Mouse (Mus musculus) gonadal fat pad, adult 2 months (tissue): ENCODE measurements around the gene Gstm7. TPM values are rescaled to one million over a fixed set of nuclear protein-coding genes. Genes with fewer than 3 reads are reported as not detected.
"Not testable (repeated sequence)": the region's sequence is repeated elsewhere in the genome, so short reads cannot be mapped to it uniquely, and the experiment has no call there.

Experiments used
- DNase-seq: peaks from one replicate; pipeline ENCODE4 v3.0.0-alpha.2; 2012; ENCODE audit warnings: low read depth
- polyA plus RNA-seq: library from polyadenylated mRNA; depleted of rRNA; stranded (reverse); fragments of >200 nt; gene quantifications from 2 replicates; pipeline ENCODE4 v1.2.3, GENCODE M21; 2012

Gstm7 gene
- polyA plus RNA-seq, 1 experiment = 973 TPM

- DNase-seq = no peak
Measured at GRCm38 (mm10) chr3:107935888-107936287, 4.3 kb upstream of the Gstm7 start.

GRCm38 (mm10) chr3:107935268-107935667, 3.7 kb upstream of the Gstm7 start:
- no peak for DNase-seq

- no peak for DNase-seq
Measured at GRCm38 (mm10) chr3:107932128-107932527, 511 bp upstream of the Gstm7 start.

GRCm38 (mm10) chr3:107931134-107931533, 483 bp downstream of the Gstm7 start:
- DNase-seq = no peak

GRCm38 (mm10) chr3:107929731-107930130, 1.9 kb downstream of the Gstm7 start:
- DNase-seq = no peak

GRCm38 (mm10) chr3:107929243-107929642, 2.4 kb downstream of the Gstm7 start:
- DNase-seq = no peak

- DNase-seq = no peak
Measured at GRCm38 (mm10) chr3:107928691-107929090, 2.9 kb downstream of the Gstm7 start.

GRCm38 (mm10) chr3:107927841-107928240, 3.8 kb downstream of the Gstm7 start:
- DNase-seq = no peak

GRCm38 (mm10) chr3:107925335-107925734, 6.3 kb downstream of the Gstm7 start:
- no peak for DNase-seq

- no peak for DNase-seq
Measured at GRCm38 (mm10) chr3:107920348-107920747, 11.3 kb downstream of the Gstm7 start.

GRCm38 (mm10) chr3:107917783-107918408, 13.7 kb downstream of the Gstm7 start:
- DNase-seq = no peak

GRCm38 (mm10) chr3:107917097-107917496, 14.5 kb downstream of the Gstm7 start:
- DNase-seq = no peak

- no peak for DNase-seq
Measured at GRCm38 (mm10) chr3:107916674-107917073, 14.9 kb downstream of the Gstm7 start.

- no peak for DNase-seq
Measured at GRCm38 (mm10) chr3:107905942-107906341, 25.7 kb downstream of the Gstm7 start.

- peak; percentile 66 for DNase-seq
Measured at GRCm38 (mm10) chr3:107900955-107901673, 30.5 kb downstream of the Gstm7 start.

- DNase-seq = no peak
Measured at GRCm38 (mm10) chr3:107898691-107899090, 32.9 kb downstream of the Gstm7 start.

- no peak for DNase-seq
Measured at GRCm38 (mm10) chr3:107895720-107896569, 35.7 kb downstream of the Gstm7 start, which contains the start of gene Gstm5. Gene Gstm5, plus strand, starts transcription at chr3:107895821.

- no peak for DNase-seq
Measured at GRCm38 (mm10) chr3:107895194-107895719, 36.4 kb downstream of the Gstm7 start.

GRCm38 (mm10) chr3:107889236-107889635, 42.4 kb downstream of the Gstm7 start:
- not testable (repeated sequence) for DNase-seq

GRCm38 (mm10) chr3:107887674-107888495, 43.7 kb downstream of the Gstm7 start:
- peak; percentile 98 for DNase-seq
